Mouse (Mus musculus): Measurements from ENCODE around the gene Thap4. TPM values are rescaled to one million over a fixed set of nuclear protein-coding genes. Genes with fewer than 3 reads are reported as not detected.

Thap4 gene
- total and polyA plus RNA-seq, 2 experiments from 2014 or later, result 53.9 to 57.2 TPM

DNA sequence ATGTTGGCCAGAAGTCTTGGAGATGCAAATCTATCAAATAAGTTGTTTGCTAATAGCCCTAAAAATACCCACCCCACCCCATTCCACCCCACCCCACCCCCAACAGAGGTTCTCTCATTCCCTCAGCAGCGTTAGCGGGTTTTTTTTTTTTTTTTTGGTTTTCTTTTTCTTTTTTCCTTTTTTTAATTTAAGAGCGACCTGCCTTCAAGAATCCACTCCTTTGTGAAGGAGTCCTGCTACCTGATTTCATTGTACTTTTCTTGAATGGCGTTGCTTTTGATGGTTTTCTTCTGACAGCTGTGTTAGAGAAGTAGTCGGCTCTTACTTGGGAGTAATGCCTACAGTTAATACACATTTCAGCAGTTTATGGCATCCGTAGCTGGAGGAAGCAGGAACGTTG is 954 bp upstream of the Thap4 start:
- WGBS, result 33% methylated on average over 7 of the region's 7 CpGs
- H3K9me3 ChIP-seq (replicated peaks; ENCODE audit: control insufficient read depth, low read length), result no peaks in the 10 kb centered on the region
- TF ChIP-seq CTCF (IDR thresholded peaks at IDR 0.05; ENCODE audit: low read depth) (no peak), EP300 (IDR thresholded peaks at IDR 0.05; ENCODE audit: low read depth) (no peak)
- H3K27ac ChIP-seq (ENCODE audit: low read depth), result no peak overlapping the region
- peaks cover 1% of the 10 kb centered on the region; the same call in 1 of the 2 replicates for H3K36me3 ChIP-seq (replicated peaks; ENCODE audit: control insufficient read depth, insufficient read depth, low read length)
- ATAC-seq (ENCODE audit: insufficient read depth, low read depth), result no peak
- DNase-seq (ENCODE audit: low spot score), result no peak
- H3K9ac ChIP-seq (replicated peaks; ENCODE audit: low read depth, low read length), result peak overlapping the region; percentile 80; the same call in 1 of the 2 replicates
- peak overlapping the region; percentile 67 for H3K4me2 ChIP-seq (ENCODE audit: low read depth, low read length)
- H3K27me3 ChIP-seq (ENCODE audit: control insufficient read depth, insufficient read depth, low read length), result no peaks in the 10 kb centered on the region
- H3K4me1 ChIP-seq (ENCODE audit: control insufficient read depth, insufficient read depth), result peaks cover 12% of the 10 kb centered on the region; the same call in 1 of the 2 replicates
- peak overlapping the region; percentile 94 for H3K4me3 ChIP-seq (ENCODE audit: low read depth, low read length)

DNA sequence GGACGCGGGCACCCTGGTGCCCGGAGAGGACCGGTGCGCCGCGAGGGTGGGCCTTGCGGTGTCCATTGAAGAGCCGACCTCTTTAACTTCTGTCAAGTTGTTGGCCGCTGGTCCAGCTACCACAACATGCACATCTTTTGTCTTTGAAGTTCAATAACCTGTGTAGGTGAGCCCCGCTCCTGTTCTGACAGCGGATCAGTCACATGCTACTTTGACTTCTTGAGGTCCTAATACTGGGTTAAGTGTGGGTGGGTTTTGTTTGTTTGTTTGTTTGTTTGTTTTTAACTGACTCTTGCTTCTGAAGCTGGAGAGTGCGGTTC is 587 bp upstream of the Thap4 start:
- peaks cover 5% of the 10 kb centered on the region; the same call in 1 of the 2 replicates for H3K36me3 ChIP-seq (replicated peaks; ENCODE audit: control insufficient read depth, insufficient read depth, low read length)
- peak overlapping the region; percentile 87 for H3K27ac ChIP-seq (ENCODE audit: low read depth)
- DNase-seq (ENCODE audit: low spot score) (no peak), ATAC-seq (ENCODE audit: insufficient read depth, low read depth) (no peak; the same call in 1 of the 2 replicates)
- no peak for TF ChIP-seq CTCF (IDR thresholded peaks at IDR 0.05; ENCODE audit: low read depth)
- TF ChIP-seq EP300 (IDR thresholded peaks at IDR 0.05; ENCODE audit: low read depth), result no peak
- peak overlapping the region; percentile 67 for H3K4me2 ChIP-seq (ENCODE audit: low read depth, low read length)
- peak overlapping the region; percentile 94 for H3K4me3 ChIP-seq (ENCODE audit: low read depth, low read length)
- peak overlapping the region; percentile 80 for H3K9ac ChIP-seq (replicated peaks; ENCODE audit: low read depth, low read length)
- no peaks in the 10 kb centered on the region for H3K9me3 ChIP-seq (replicated peaks; ENCODE audit: control insufficient read depth, low read length)
- peaks cover 12% of the 10 kb centered on the region; the same call in 1 of the 2 replicates for H3K4me1 ChIP-seq (ENCODE audit: control insufficient read depth, insufficient read depth)
- WGBS, result under 1% methylated on average over 13 of the region's 13 CpGs
- H3K27me3 ChIP-seq (ENCODE audit: control insufficient read depth, insufficient read depth, low read length), result no peaks in the 10 kb centered on the region

DNA sequence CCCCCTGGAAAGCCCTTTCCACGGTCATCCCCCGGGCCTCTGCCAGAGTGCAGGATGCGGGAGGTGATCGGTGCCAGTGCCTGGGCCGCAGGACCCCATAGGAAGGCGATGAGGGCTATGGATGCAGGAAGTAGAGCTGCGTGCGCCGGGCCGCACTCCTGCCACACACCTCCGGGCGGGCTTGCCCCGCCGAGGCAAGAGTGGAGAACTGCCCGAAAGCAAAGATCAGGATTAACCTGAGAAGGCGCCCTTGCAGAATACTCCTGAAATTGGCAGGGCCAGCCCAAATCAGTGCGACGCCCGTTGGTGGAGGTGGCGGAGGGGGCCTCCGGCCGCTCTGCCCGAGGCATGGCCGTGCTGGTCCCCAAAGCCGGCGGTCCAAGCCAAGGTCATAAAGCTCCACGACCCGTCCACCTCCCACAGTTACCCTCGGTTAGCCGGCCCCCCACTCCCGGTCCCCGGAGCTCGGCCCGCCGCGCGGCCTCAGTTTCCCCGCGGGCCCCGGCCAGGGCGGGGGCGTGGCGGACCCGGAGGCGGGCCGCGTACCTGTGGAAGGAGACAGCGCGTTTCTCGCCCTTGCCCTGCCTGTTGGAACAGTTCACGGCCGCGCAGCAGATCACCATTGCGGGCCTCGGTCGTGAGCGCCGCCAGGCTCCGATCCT is 622 bp downstream of the Thap4 start:
- Histone ChIP-seq H3K4me3 (ENCODE audit: low read depth, low read length) (peak overlapping the region; percentile 94), H3K27me3 (ENCODE audit: control insufficient read depth, insufficient read depth, low read length) (no peaks in the 10 kb centered on the region), H3K4me2 (ENCODE audit: low read depth, low read length) (peak overlapping the region; percentile 67), H3K9ac (replicated peaks; ENCODE audit: low read depth, low read length) (peak overlapping the region; percentile 80), H3K9me3 (replicated peaks; ENCODE audit: control insufficient read depth, low read length) (no peaks in the 10 kb centered on the region), H3K4me1 (ENCODE audit: control insufficient read depth, insufficient read depth) (peaks cover 12% of the 10 kb centered on the region; the same call in 1 of the 2 replicates), H3K36me3 (replicated peaks; ENCODE audit: control insufficient read depth, insufficient read depth, low read length) (peaks cover 17% of the 10 kb centered on the region), H3K27ac (ENCODE audit: low read depth) (peak overlapping the region; percentile 87)
- ATAC-seq (ENCODE audit: insufficient read depth, low read depth) (peak; percentile 34), DNase-seq (ENCODE audit: low spot score) (no peak)
- TF ChIP-seq CTCF (IDR thresholded peaks at IDR 0.05; ENCODE audit: low read depth) (no peak), EP300 (IDR thresholded peaks at IDR 0.05; ENCODE audit: low read depth) (no peak)
- WGBS, result 0% methylated on average over 49 of the region's 59 CpGs

DNA sequence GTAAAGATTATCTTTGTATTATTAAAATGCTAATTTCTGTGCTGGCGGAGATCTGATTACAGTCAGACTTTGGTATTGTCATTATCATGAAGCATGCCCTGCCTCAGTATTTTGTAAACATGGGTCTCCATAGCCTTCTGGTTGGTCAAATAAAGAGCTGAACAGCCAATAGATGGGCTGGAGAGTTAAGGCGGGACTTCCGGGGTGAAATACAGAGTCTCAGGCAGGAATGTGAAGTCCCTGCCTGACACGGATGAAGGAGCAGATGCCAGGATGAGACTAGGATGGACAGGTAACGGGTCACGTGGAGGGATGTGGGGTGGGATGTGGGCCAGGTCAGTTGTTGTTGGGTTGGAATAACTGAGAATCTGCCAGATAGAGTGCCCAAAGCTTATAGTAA is 3.4 kb downstream of the Thap4 start, which contains the start of gene Atg4b:
Gene Atg4b (plus strand): TSS at position 211 of the 400 bp plus-strand sequence.
- no peak within 1 kb of the TSS for H3K27ac ChIP-seq (ENCODE audit: low read depth)
- no peaks in the 10 kb centered on the region for H3K27me3 ChIP-seq (ENCODE audit: control insufficient read depth, insufficient read depth, low read length)
- DNase-seq (ENCODE audit: low spot score) (no peak), ATAC-seq (ENCODE audit: insufficient read depth, low read depth) (no peak)
- H3K4me3 ChIP-seq (ENCODE audit: low read depth, low read length), result no peak within 1 kb of the TSS
- H3K9me3 ChIP-seq (replicated peaks; ENCODE audit: control insufficient read depth, low read length), result no peaks in the 10 kb centered on the region
- WGBS, result 84% methylated on average over 6 of the region's 6 CpGs
- H3K36me3 ChIP-seq (replicated peaks; ENCODE audit: control insufficient read depth, insufficient read depth, low read length), result peaks cover 24% of the 10 kb centered on the region
- H3K4me1 ChIP-seq (ENCODE audit: control insufficient read depth, insufficient read depth), result peaks cover 12% of the 10 kb centered on the region; the same call in 1 of the 2 replicates
- no peak within 1 kb of the TSS for H3K4me2 ChIP-seq (ENCODE audit: low read depth, low read length)
- H3K9ac ChIP-seq (replicated peaks; ENCODE audit: low read depth, low read length), result no peak within 1 kb of the TSS
- TF ChIP-seq CTCF (IDR thresholded peaks at IDR 0.05; ENCODE audit: low read depth), result no peak
- TF ChIP-seq EP300 (IDR thresholded peaks at IDR 0.05; ENCODE audit: low read depth), result no peak

DNA sequence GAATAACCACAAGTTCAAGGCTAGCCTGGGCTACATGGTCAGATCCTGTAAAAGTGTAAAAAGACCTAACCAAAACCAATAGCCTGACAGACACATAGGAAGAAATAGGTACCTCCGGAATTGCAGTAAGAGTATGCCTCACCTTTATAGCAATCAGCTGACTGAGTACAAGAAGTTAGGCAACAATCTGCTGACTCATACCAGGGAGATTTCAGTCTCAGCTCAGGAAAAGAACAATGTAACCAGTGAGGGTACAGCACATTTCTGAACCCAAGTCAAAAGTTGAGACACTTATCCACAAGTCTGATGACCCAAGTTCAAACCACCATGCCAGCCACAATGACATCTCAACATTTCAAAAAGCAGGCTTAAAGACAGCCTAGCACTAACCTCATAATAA is 6.1 kb downstream of the Thap4 start:
- Histone ChIP-seq H3K9me3 (replicated peaks; ENCODE audit: control insufficient read depth, low read length) (no peaks in the 10 kb centered on the region), H3K27me3 (ENCODE audit: control insufficient read depth, insufficient read depth, low read length) (no peaks in the 10 kb centered on the region), H3K27ac (ENCODE audit: low read depth) (no peak overlapping the region), H3K4me3 (ENCODE audit: low read depth, low read length) (no peak overlapping the region), H3K4me1 (ENCODE audit: control insufficient read depth, insufficient read depth) (0 out of 2 replicates have a peak, but pooled peaks cover 5% of the 10 kb centered on the region), H3K36me3 (replicated peaks; ENCODE audit: control insufficient read depth, insufficient read depth, low read length) (peaks cover 24% of the 10 kb centered on the region), H3K9ac (replicated peaks; ENCODE audit: low read depth, low read length) (no peak overlapping the region), H3K4me2 (ENCODE audit: low read depth, low read length) (no peak overlapping the region)
- DNase-seq (ENCODE audit: low spot score), result no peak
- no peak for ATAC-seq (ENCODE audit: insufficient read depth, low read depth)
- WGBS, result 88% methylated on average over 1 of the region's 1 CpGs
- no peak for TF ChIP-seq EP300 (IDR thresholded peaks at IDR 0.05; ENCODE audit: low read depth)
- no peak for TF ChIP-seq CTCF (IDR thresholded peaks at IDR 0.05; ENCODE audit: low read depth)
